Mouse (Mus musculus) spleen, adult 2 months (tissue): ENCODE measurements around the gene Zfp575.

Experiments used
- CTCF ChIP-seq: fragments of 200-500 bp; IDR thresholded peaks from 2 replicates; pipeline ENCODE4 v1.5.1; 2011; ENCODE audit warnings: mild to moderate bottlenecking, inconsistent platforms; ENCODE audit not compliant: insufficient read depth, insufficient read length, insufficient replicate concordance; ENCODE audit errors: extremely low read depth
- POLR2A ChIP-seq: fragments of 200-500 bp; IDR thresholded peaks from 2 replicates; pipeline ENCODE4 v1.6.1; 2011; ENCODE audit warnings: low read depth, low read length, inconsistent platforms

DNA sequence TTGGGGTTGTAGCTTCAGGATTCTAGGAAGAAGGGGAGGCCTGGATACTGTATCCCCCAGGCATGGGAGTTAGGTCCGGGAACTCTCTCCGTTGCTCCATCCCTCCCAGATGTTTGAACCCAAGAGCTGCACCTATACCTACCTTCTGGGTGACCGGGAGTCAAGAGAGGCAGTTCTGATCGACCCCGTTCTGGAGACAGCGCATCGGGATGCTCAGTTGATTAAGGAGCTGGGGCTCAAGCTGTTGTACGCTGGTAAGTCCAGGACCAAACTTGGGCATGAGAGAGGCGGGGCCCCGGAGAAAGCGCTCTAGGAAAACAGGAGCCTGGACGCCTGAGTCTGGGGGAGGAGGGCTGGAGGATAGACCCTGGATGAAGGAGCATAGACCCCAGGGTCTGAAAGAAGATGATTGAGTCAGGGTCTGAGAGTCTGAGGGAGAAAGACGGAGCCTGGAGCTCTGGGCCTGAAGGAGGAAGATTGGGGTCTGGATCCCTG is 6.9 kb upstream of the Zfp575 start:
- TF ChIP-seq POLR2A (no peak), CTCF (no peak)
